ENCODE assay signal across 9 mouse cellular contexts in the genomic region with DNA sequence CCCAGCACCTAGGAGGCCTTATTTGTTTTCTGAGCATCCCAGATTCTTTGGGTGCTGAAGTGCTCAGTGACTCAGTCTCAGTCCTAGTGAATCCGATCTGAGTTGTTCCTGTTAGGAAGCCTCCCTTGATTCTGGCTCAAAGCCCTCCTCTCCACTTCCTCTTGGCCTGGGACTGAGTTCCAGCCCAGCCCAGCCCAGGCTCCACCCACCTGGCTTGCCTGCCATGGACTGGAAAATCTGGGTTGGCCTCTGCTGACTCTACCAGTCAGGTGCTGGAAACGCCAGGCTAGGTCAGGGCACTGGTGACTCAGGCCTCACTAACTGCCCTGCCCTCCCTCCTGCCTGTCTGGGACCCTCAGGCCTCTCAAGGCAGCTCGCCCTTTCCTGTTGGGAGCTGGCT. TPM values are rescaled to one million over a fixed set of nuclear protein-coding genes. Genes with fewer than 3 reads are reported as not detected.
DNase-seq lines count a peak whose midpoint lies in the region; ATAC-seq and TF ChIP-seq lines count a peak whose summit lies in the region.
"Had no signal": no experiment of that assay in that cellular context is flagged by ENCODE, and none has a peak within 500 bp of the region (broad histone marks: within the 10 kb centered on the region; RNA-seq: fewer than 3 reads in every experiment).

No protein-coding gene starts in this region.

- H3K27ac ChIP-seq in intestine, postnatal 0 days (ENCODE audit: low read depth, low read length), result peak overlapping the region; percentile 15; the same call in 1 of the 2 replicates
- H3K27ac ChIP-seq in thymus, adult 2 months (ENCODE audit: control insufficient read depth, insufficient read depth, low read length), result no peak overlapping the region
- H3K27ac ChIP-seq: limb, embryonic 12.5 days had no signal

- H3K4me3 ChIP-seq in intestine, postnatal 0 days (ENCODE audit: low read depth, low read length), result no peak overlapping the region
- H3K4me3 ChIP-seq in thymus, adult 2 months (ENCODE audit: control insufficient read depth, insufficient read depth, low read length), result no peak overlapping the region
- H3K4me3 ChIP-seq: limb, embryonic 12.5 days had no signal

- no peak overlapping the region for H3K4me2 ChIP-seq in intestine, postnatal 0 days (replicated peaks; ENCODE audit: low read depth)
- H3K4me2 ChIP-seq: limb, embryonic 12.5 days had no signal

- H3K4me1 ChIP-seq in intestine, postnatal 0 days (replicated peaks; ENCODE audit: control insufficient read depth, insufficient read depth, low read length), result no peaks in the 10 kb centered on the region
- no peaks in the 10 kb centered on the region for H3K4me1 ChIP-seq in thymus, adult 2 months (replicated peaks; ENCODE audit: control insufficient read depth, insufficient read depth, low read length)

- peaks cover 81% of the 10 kb centered on the region for H3K36me3 ChIP-seq in intestine, postnatal 0 days (ENCODE audit: control insufficient read depth, insufficient read depth)
- peaks cover 43% of the 10 kb centered on the region for H3K36me3 ChIP-seq in thymus, adult 2 months (ENCODE audit: control insufficient read depth, insufficient read depth, low read length)

- H3K27me3 ChIP-seq in intestine, postnatal 0 days (replicated peaks; ENCODE audit: control insufficient read depth, insufficient read depth, low read length), result no peaks in the 10 kb centered on the region
- no peaks in the 10 kb centered on the region for H3K27me3 ChIP-seq in thymus, adult 2 months (ENCODE audit: control insufficient read depth, insufficient read depth, low read length)
- H3K27me3 ChIP-seq: limb, embryonic 12.5 days had no signal

- no peak for TF ChIP-seq CTCF in intestine, postnatal 0 days (IDR thresholded peaks at IDR 0.05; ENCODE audit: low read depth)
- TF ChIP-seq CTCF in thymus, adult 2 months (IDR thresholded peaks at IDR 0.05; ENCODE audit: borderline replicate concordance, control insufficient read depth, extremely low read depth, insufficient read depth, low read length, poor library complexity), result no peak

- peak; percentile 49 for DNase-seq in cerebellum, adult 11-12 months
- no peak for DNase-seq in cerebellum, postnatal 4 days (ENCODE audit: low spot score in 2 of 2)
- DNase-seq in adrenal gland, adult 2 months, result peak; percentile 96
- DNase-seq in gastrocnemius, postnatal 10 days, result peak; percentile 87
- DNase-seq in lung, postnatal 25 days (ENCODE audit: low spot score), result peak; percentile 95
- no peak for DNase-seq in thymus, adult 2 months
- no peak for DNase-seq in thymus, postnatal 10 days (ENCODE audit: low spot score in 2 of 2)

- H3K9me3 ChIP-seq in intestine, postnatal 0 days (ENCODE audit: control insufficient read depth), result no peaks in the 10 kb centered on the region
- H3K9me3 ChIP-seq: limb, embryonic 12.5 days had no signal

- 0 out of 2 replicates have a peak overlapping the region, but pooled peaks have one; percentile 3 for H3K9ac ChIP-seq in intestine, postnatal 0 days (ENCODE audit: low read depth, low read length)
- H3K9ac ChIP-seq: limb, embryonic 12.5 days had no signal

- peak; percentile 37; the same call in 1 of the 2 replicates for ATAC-seq in intestine, postnatal 0 days

- 32% methylated on average over 3 of the region's 3 CpGs for WGBS in intestine, postnatal 0 days
- 87% methylated on average over 3 of the region's 3 CpGs for WGBS in thymus, adult 2 months

- TF ChIP-seq POLR2A in thymus, adult 2 months (IDR thresholded peaks at IDR 0.05; ENCODE audit: control insufficient read depth, extremely low read depth, insufficient read depth, low read length, poor library complexity), result no peak

RNA-seq across cellular contexts. Expression of a gene that starts 8.1 kb away (rescaled TPM):
- 10 to 100 TPM; 19.5 to 26.5 TPM for total RNA-seq in adrenal gland, adult 2 months (2021)
- 59.4 and 62.5 TPM in 2 replicates for polyA plus RNA-seq in adrenal gland, adult 2 months (2012; rRNA removed)
- 10 to 100 TPM; 15.7 to 20.3 TPM for total RNA-seq in gastrocnemius, postnatal 10 days (2021)
- polyA plus RNA-seq in intestine, postnatal 0 days (2015; fragmentation: Nextera tagmentation; extraction: Ambion mirVana), result 8.6 and 9.1 TPM in 2 replicates
- 143 and 154 TPM in 2 replicates for polyA plus RNA-seq in thymus, adult 2 months (2012; rRNA removed)

RNA-seq across cellular contexts. Expression of a gene that starts 19.4 kb away (rescaled TPM):
- 100 to 1,000 TPM; 149 to 186 TPM for total RNA-seq in adrenal gland, adult 2 months (2021)
- polyA plus RNA-seq in adrenal gland, adult 2 months (2012; rRNA removed), result 271 and 327 TPM in 2 replicates
- total RNA-seq in gastrocnemius, postnatal 10 days (2021), result 10 to 100 TPM; 88.9 to 89.0 TPM
- 47.4 and 48.9 TPM in 2 replicates for polyA plus RNA-seq in intestine, postnatal 0 days (2015; fragmentation: Nextera tagmentation; extraction: Ambion mirVana)
- polyA plus RNA-seq in thymus, adult 2 months (2012; rRNA removed), result 254 and 271 TPM in 2 replicates

RNA-seq across cellular contexts. Expression of a gene that starts 20.5 kb away (rescaled TPM):
- total RNA-seq in adrenal gland, adult 2 months (2021), result 10 to 100 TPM; 26.0 to 41.6 TPM
- polyA plus RNA-seq in adrenal gland, adult 2 months (2012; rRNA removed), result 47.2 and 50.1 TPM in 2 replicates
- total RNA-seq in gastrocnemius, postnatal 10 days (2021), result 10 to 100 TPM; 79.9 to 81.7 TPM
- 7.3 and 8.3 TPM in 2 replicates for polyA plus RNA-seq in intestine, postnatal 0 days (2015; fragmentation: Nextera tagmentation; extraction: Ambion mirVana)
- polyA plus RNA-seq in thymus, adult 2 months (2012; rRNA removed), result 26.1 and 26.6 TPM in 2 replicates

Comparison
In these comparisons a context has a peak if more than half of its experiments do, and no peak if none do; other contexts are left out.
1. DNase-seq: peak in cerebellum, adult 11-12 months (single experiment), adrenal gland, adult 2 months (single experiment), gastrocnemius, postnatal 10 days (single experiment) and lung, postnatal 25 days (single experiment); none in cerebellum, postnatal 4 days (0 of 2), thymus, adult 2 months (single experiment) and thymus, postnatal 10 days (0 of 2).